Mouse (Mus musculus): ENCODE measurements around the gene Ctdnep1. TPM values are rescaled to one million over a fixed set of nuclear protein-coding genes. Genes with fewer than 3 reads are reported as not detected.
"Not testable (repeated sequence)": the region's sequence is repeated elsewhere in the genome, so short reads cannot be mapped to it uniquely, and the experiment has no call there.

Gene Ctdnep1
- polyA plus RNA-seq, 1 experiment, result not detected

DNA sequence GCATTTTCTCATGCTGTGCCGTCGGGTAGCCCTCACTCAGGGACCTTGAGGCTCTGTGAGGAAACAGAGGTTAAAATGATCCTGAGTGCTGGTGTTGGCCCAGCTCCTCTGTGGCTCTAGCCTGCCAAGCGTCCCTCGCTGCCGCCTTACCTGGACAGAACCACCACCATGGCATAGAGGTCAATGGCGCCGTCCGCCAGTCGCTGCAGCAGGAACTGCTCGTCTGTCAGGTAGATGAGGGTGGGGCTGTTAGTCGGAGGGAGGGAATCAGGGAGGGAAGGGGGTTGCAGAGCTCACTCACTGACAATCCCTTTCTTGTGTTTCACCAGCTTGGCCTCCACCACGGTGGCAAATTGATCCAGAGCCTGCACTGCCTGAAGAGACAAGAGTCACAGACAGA, 29.6 kb downstream of the Ctdnep1 start:
- Histone ChIP-seq H3K4me1 (ENCODE audit: control insufficient read depth, insufficient read depth, low read length) (peaks cover 9% of the 10 kb centered on the region; the same call in 1 of the 2 replicates), H3K27ac (ENCODE audit: insufficient read depth, low read depth, low read length) (no peak overlapping the region), H3K4me3 (ENCODE audit: insufficient read depth, low read depth, low read length) (no peak overlapping the region)
- no peak for TF ChIP-seq POLR2A (IDR thresholded peaks at IDR 0.05; ENCODE audit: insufficient read depth, low read depth, low read length)
- no peak for TF ChIP-seq CTCF (IDR thresholded peaks at IDR 0.05; ENCODE audit: insufficient read depth, low read depth, low read length)
- 79% methylated on average over 12 of the region's 12 CpGs for WGBS

DNA sequence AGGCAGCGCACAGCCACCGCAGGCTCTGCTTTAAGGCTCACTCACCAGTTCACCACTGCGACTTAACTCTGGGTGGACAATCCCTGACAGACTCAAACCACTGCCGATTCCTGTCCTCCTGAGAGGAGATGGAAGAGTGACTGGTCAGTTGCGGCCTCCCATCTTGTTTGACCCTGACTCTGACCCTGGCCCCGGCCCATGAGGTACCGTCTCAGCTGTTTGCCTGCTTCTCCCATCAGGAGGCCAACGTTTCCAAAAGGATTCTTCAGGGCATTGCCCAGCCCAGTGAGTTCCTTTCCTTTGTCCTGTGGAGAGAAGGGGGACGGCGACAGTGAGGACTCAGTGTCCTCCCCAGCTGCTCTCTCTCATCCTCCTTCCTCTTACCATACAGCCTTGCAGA, 30.0 kb downstream of the Ctdnep1 start:
- 78% methylated on average over 10 of the region's 10 CpGs for WGBS
- Histone ChIP-seq H3K27ac (ENCODE audit: insufficient read depth, low read depth, low read length) (no peak overlapping the region), H3K4me1 (ENCODE audit: control insufficient read depth, insufficient read depth, low read length) (peaks cover 9% of the 10 kb centered on the region; the same call in 1 of the 2 replicates), H3K4me3 (ENCODE audit: insufficient read depth, low read depth, low read length) (no peak overlapping the region)
- no peak for TF ChIP-seq POLR2A (IDR thresholded peaks at IDR 0.05; ENCODE audit: insufficient read depth, low read depth, low read length)
- no peak for TF ChIP-seq CTCF (IDR thresholded peaks at IDR 0.05; ENCODE audit: insufficient read depth, low read depth, low read length)

DNA sequence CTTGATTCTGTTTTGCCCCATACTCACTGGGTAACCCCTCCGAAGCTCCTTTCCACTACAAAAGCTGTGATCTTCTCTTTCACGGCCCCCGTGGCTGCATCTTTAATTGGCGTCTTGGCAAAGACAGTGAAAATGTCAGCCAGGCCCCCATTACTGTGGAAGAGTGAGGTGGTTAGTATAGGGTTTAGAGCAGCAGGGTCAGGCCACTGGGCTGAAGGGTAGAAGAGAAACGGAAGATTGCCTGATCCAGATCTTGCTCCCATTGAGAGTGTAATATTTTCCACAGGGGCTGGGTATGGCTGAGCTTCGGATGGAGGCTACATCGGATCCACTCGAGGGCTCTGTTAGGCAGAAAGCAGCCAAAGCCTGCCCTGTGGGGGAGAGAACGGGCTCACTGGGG, 32.0 kb downstream of the Ctdnep1 start:
- Histone ChIP-seq H3K27ac (ENCODE audit: insufficient read depth, low read depth, low read length) (no peak overlapping the region), H3K4me1 (ENCODE audit: control insufficient read depth, insufficient read depth, low read length) (peaks cover 15% of the 10 kb centered on the region), H3K4me3 (ENCODE audit: insufficient read depth, low read depth, low read length) (no peak overlapping the region)
- 64% methylated on average over 9 of the region's 9 CpGs for WGBS
- no peak for TF ChIP-seq POLR2A (IDR thresholded peaks at IDR 0.05; ENCODE audit: insufficient read depth, low read depth, low read length)
- no peak for TF ChIP-seq CTCF (IDR thresholded peaks at IDR 0.05; ENCODE audit: insufficient read depth, low read depth, low read length)

DNA sequence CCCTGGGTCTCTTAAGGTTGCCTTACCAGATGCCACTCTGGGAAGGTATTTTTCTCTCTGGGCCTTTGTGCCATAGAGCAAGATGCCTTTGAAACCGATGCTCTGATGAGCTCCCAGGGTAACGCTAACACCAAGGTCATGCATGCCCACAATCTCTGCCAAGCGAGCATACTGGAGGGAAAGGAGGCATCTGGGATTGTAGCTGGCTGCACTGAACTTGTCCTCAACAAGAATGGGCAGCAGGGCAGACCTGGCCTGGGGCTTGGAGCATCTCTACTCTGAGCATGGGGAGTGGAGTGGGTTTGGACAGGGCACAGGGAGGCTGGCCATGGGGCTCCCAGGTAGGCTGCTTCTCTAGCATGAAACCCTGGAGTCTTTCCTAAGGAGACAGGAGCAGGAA, 32.5 kb downstream of the Ctdnep1 start:
- peaks cover 15% of the 10 kb centered on the region for H3K4me1 ChIP-seq (ENCODE audit: control insufficient read depth, insufficient read depth, low read length)
- 77% methylated on average over 3 of the region's 3 CpGs for WGBS
- no peak overlapping the region for H3K4me3 ChIP-seq (ENCODE audit: insufficient read depth, low read depth, low read length)
- H3K27ac ChIP-seq (ENCODE audit: insufficient read depth, low read depth, low read length), result no peak overlapping the region
- TF ChIP-seq POLR2A (IDR thresholded peaks at IDR 0.05; ENCODE audit: insufficient read depth, low read depth, low read length), result no peak
- no peak for TF ChIP-seq CTCF (IDR thresholded peaks at IDR 0.05; ENCODE audit: insufficient read depth, low read depth, low read length)

DNA sequence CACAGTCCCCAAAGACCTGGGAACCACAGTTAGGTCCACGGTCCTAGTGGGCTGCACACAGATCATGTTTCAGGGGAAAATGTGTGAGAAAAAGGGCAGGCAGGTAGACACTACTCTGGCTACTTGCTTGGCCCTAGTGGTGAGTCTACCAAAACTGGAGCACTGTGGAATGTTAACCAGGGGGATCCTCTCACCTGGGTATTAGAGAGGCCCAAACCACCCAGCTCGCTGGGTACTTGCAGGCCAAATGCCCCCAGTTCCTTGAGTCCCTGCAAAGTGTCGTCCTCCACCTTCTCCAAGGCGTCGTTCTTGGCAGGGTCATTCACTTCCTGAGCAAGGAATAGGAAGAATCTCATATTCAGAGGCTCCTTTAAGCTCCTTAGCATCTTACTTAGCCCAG, 33.1 kb downstream of the Ctdnep1 start:
- 67% methylated on average over 5 of the region's 5 CpGs for WGBS
- Histone ChIP-seq H3K27ac (ENCODE audit: insufficient read depth, low read depth, low read length) (no peak overlapping the region), H3K4me3 (ENCODE audit: insufficient read depth, low read depth, low read length) (no peak overlapping the region), H3K4me1 (ENCODE audit: control insufficient read depth, insufficient read depth, low read length) (peaks cover 15% of the 10 kb centered on the region)
- no peak for TF ChIP-seq POLR2A (IDR thresholded peaks at IDR 0.05; ENCODE audit: insufficient read depth, low read depth, low read length)
- no peak for TF ChIP-seq CTCF (IDR thresholded peaks at IDR 0.05; ENCODE audit: insufficient read depth, low read depth, low read length)

DNA sequence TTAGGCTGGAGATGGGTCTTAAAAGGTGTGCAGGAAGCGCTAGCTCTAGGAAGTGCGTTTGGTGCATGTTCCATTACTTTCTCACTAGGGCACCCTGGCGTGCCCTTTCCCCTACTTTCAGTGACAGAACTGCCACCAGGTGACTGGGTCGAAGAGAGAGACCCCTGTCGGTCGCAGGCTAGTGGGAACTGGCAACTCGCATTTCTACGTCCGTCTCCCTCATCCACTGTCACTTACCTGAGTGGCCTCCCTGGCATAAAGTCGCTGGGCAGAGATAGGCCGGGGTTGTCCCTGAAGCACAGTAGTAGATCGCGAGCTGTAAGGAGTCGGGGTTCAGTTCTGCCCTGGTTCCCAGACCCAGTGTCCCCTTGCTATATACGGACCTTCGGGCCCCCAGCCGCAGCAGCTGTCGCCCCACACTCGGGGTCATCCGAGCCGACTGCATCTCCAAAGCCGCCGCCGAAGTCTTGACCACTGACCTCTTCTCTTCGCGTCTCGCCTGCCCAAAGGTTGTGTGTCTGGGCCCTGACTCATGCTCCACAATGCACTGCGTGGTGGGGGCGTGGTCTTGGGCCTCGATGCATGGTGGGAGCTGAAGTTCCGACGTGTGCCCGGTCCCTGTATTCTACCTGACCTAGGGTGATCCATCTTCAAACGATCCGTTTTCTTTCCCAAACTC, 34.1 kb downstream of the Ctdnep1 start, which contains the start of gene Acadvl:
Gene Acadvl (minus strand): TSS at position 532 of the 679 bp plus-strand sequence.
- Histone ChIP-seq H3K27ac (ENCODE audit: insufficient read depth, low read depth, low read length) (peak within 1 kb of the TSS; percentile 69; the same call in 1 of the 2 replicates), H3K4me1 (ENCODE audit: control insufficient read depth, insufficient read depth, low read length) (peaks cover 15% of the 10 kb centered on the region), H3K4me3 (ENCODE audit: insufficient read depth, low read depth, low read length) (peak within 1 kb of the TSS; percentile 92)
- WGBS, result 0% methylated on average over 35 of the region's 35 CpGs
- peak; percentile 50 for TF ChIP-seq POLR2A (IDR thresholded peaks at IDR 0.05; ENCODE audit: insufficient read depth, low read depth, low read length)
- no peak; the same call in 1 of the 2 replicates for TF ChIP-seq CTCF (IDR thresholded peaks at IDR 0.05; ENCODE audit: insufficient read depth, low read depth, low read length)

DNA sequence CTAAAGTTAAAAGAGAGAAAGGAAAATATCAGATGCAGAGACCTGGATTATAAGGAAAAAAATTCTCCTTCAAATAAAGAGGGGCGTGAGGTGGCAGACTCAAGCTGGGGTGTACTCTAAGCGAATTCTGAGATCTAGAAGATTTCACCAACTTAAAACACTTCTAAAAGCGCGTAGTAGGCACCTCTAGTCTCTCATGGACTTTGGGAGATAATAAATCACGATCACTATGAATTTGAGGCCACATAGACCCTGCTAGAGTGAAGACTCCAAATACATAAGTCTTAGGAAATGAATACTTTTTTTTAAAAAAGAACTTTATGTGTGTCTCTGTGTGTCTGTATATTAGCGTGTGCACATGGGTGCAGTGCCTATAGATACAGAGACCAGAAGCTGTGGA, 34.7 kb downstream of the Ctdnep1 start:
- TF ChIP-seq POLR2A (IDR thresholded peaks at IDR 0.05; ENCODE audit: insufficient read depth, low read depth, low read length), result no peak
- no peak for TF ChIP-seq CTCF (IDR thresholded peaks at IDR 0.05; ENCODE audit: insufficient read depth, low read depth, low read length)
- H3K4me3 ChIP-seq (ENCODE audit: insufficient read depth, low read depth, low read length), result no peak overlapping the region
- WGBS, result 64% methylated on average over 6 of the region's 6 CpGs
- H3K4me1 ChIP-seq (ENCODE audit: control insufficient read depth, insufficient read depth, low read length), result peaks cover 15% of the 10 kb centered on the region
- H3K27ac ChIP-seq (ENCODE audit: insufficient read depth, low read depth, low read length), result no peak overlapping the region

DNA sequence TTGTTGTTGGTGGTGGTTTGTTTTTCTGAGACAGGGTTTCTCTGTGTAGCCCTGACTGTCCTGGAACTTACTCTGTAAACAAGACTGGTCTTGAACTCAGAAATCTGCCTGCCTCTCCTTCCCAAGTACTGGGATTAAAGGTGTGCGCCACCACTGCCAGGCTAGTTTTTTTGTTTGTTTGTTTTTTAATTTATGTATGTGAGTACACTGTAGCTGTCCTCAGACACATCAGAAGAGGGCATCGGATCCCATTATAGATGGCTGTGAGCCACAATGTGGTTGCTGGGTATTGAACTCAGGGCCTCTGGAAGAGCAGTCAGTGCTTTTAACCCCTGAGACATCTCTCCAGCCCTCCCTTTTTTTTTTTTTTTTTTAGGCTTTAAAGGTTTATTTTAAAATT, 35.2 kb downstream of the Ctdnep1 start:
- peaks cover 15% of the 10 kb centered on the region for H3K4me1 ChIP-seq (ENCODE audit: control insufficient read depth, insufficient read depth, low read length)
- H3K4me3 ChIP-seq (ENCODE audit: insufficient read depth, low read depth, low read length); H3K27ac ChIP-seq (ENCODE audit: insufficient read depth, low read depth, low read length): not testable (repeated sequence)
- WGBS, result 69% methylated on average over 2 of the region's 2 CpGs

DNA sequence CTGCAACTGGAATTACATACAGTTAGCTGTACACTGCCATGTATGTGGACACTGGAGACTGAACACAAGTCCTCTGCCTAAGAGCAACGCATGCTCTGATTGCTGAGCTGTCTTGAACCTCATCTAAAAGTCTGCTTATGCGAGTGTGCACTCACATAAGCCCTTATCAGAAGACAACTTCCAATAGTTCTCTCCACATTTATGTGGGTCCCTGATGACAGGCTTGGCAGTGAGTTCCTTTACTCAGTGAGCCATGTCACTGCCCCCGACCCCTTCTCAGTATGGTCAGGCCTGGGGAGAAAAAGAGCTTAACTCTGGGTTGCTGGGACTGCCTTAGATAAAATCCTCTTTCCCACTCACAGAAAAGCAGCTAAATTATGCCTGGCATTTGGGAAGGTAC, 35.7 kb downstream of the Ctdnep1 start, which contains the start of gene Dlg4:
Gene Dlg4 (plus strand): TSS at position 274 of the 400 bp plus-strand sequence.
- WGBS, result 72% methylated on average over 3 of the region's 3 CpGs
- peak within 1 kb of the TSS; percentile 94 for H3K27ac ChIP-seq (ENCODE audit: insufficient read depth, low read depth, low read length)
- H3K4me1 ChIP-seq (ENCODE audit: control insufficient read depth, insufficient read depth, low read length), result peaks cover 18% of the 10 kb centered on the region
- peak within 1 kb of the TSS; percentile 58 for H3K4me3 ChIP-seq (ENCODE audit: insufficient read depth, low read depth, low read length)
- TF ChIP-seq POLR2A (IDR thresholded peaks at IDR 0.05; ENCODE audit: insufficient read depth, low read depth, low read length) (no peak), CTCF (IDR thresholded peaks at IDR 0.05; ENCODE audit: insufficient read depth, low read depth, low read length) (no peak)
